In the genomic region with DNA sequence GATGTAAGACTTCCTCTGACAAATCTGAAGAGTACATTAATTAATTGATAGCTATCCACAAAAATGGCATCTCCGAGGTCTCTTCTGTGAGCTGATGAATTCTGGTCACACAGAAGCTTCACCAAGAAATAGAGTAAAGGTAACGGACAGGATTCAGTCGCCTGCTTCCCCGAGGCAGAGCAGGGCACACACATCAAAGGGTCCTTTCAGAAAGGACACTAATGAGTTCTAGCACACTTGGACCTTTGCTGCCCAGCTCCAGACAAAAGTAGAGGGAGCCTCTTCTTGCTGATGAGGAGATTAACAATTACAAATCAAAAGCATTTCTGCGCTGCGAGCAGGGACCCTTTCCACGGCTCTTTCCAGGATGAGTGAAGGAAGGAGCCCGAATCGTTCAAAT, we compare ENCODE assay signal across 11 mouse cellular contexts.
DNase-seq lines count a peak whose midpoint lies in the region; ATAC-seq and TF ChIP-seq lines count a peak whose summit lies in the region.
"Had no signal": no experiment of that assay in that cellular context is flagged by ENCODE, and none has a peak within 500 bp of the region (broad histone marks: within the 10 kb centered on the region; RNA-seq: fewer than 3 reads in every experiment).

No protein-coding gene starts in this region.

- no peaks in the 10 kb centered on the region for H3K9me3 ChIP-seq in embryonic facial prominence, embryonic 15.5 days (replicated peaks)
- H3K9me3 ChIP-seq in heart, postnatal 0 days (replicated peaks; ENCODE audit: control insufficient read depth, low read length) = no peaks in the 10 kb centered on the region
- H3K9me3 ChIP-seq in midbrain, embryonic 15.5 days = no peaks in the 10 kb centered on the region
- H3K9me3 ChIP-seq: limb, embryonic 13.5 days; neural tube, embryonic 12.5 days had no signal

- TF ChIP-seq CTCF in layer of hippocampus, adult 2 months (conservative IDR thresholded peaks at IDR 0.05) = no peak
- no peak for TF ChIP-seq CTCF in heart, postnatal 0 days (IDR thresholded peaks at IDR 0.05; ENCODE audit: low read depth)

- no peak for ATAC-seq in embryonic facial prominence, embryonic 15.5 days (ENCODE audit: insufficient number of reproducible peaks, low FRiP score, low TSS enrichment, low read depth)
- no peak; the same call in 1 of the 2 replicates for ATAC-seq in heart, postnatal 0 days (ENCODE audit: insufficient read depth, low read depth)
- ATAC-seq in midbrain, embryonic 15.5 days (replicated peaks) = no peak; the same call in 1 of the 2 replicates

- no peak for DNase-seq in layer of hippocampus, adult 2 months (ENCODE audit: low spot score in 2 of 2)
- no peak for DNase-seq in layer of hippocampus, postnatal 14 days (ENCODE audit: low spot score in 2 of 2)
- no peak for DNase-seq in heart, postnatal 0 days (ENCODE audit: low spot score)
- DNase-seq in embryo, embryonic 10.5 days (ENCODE audit: low spot score) = no peak
- DNase-seq in thymus, adult 18-20 months = no peak
- DNase-seq: adrenal gland, postnatal 14 days had no signal

- no peak for TF ChIP-seq EP300 in heart, postnatal 0 days (IDR thresholded peaks at IDR 0.05; ENCODE audit: low read depth)

- no peak overlapping the region for H3K4me2 ChIP-seq in embryonic facial prominence, embryonic 15.5 days (replicated peaks)
- H3K4me2 ChIP-seq in heart, postnatal 0 days (ENCODE audit: low read depth, low read length) = peak overlapping the region; percentile 52
- peak overlapping the region; percentile 28 for H3K4me2 ChIP-seq in midbrain, embryonic 15.5 days
- H3K4me2 ChIP-seq: limb, embryonic 13.5 days; neural tube, embryonic 12.5 days had no signal

- H3K36me3 ChIP-seq in embryonic facial prominence, embryonic 15.5 days = no peaks in the 10 kb centered on the region
- H3K36me3 ChIP-seq in heart, postnatal 0 days (replicated peaks; ENCODE audit: control insufficient read depth, insufficient read depth, low read length) = no peaks in the 10 kb centered on the region
- H3K36me3 ChIP-seq in midbrain, embryonic 15.5 days (replicated peaks) = no peaks in the 10 kb centered on the region
- H3K36me3 ChIP-seq: G1E; limb, embryonic 13.5 days; neural tube, embryonic 12.5 days had no signal

- H3K27me3 ChIP-seq in embryonic facial prominence, embryonic 15.5 days = no peaks in the 10 kb centered on the region
- H3K27me3 ChIP-seq in heart, postnatal 0 days (ENCODE audit: control insufficient read depth, insufficient read depth, low read length) = no peaks in the 10 kb centered on the region
- no peaks in the 10 kb centered on the region for H3K27me3 ChIP-seq in midbrain, embryonic 15.5 days (replicated peaks)
- H3K27me3 ChIP-seq: limb, embryonic 13.5 days; neural tube, embryonic 12.5 days had no signal

- no peaks in the 10 kb centered on the region for H3K4me1 ChIP-seq in embryonic facial prominence, embryonic 15.5 days
- peaks cover 8% of the 10 kb centered on the region for H3K4me1 ChIP-seq in heart, postnatal 0 days (ENCODE audit: control insufficient read depth, insufficient read depth)
- peaks cover 15% of the 10 kb centered on the region for H3K4me1 ChIP-seq in midbrain, embryonic 15.5 days

- 40% methylated on average over 9 of the region's 9 CpGs for WGBS in embryonic facial prominence, embryonic 15.5 days
- 52% methylated on average over 9 of the region's 9 CpGs for WGBS in heart, postnatal 0 days
- 15% methylated on average over 9 of the region's 9 CpGs for WGBS in midbrain, embryonic 15.5 days

- no peak overlapping the region for H3K9ac ChIP-seq in embryonic facial prominence, embryonic 15.5 days
- H3K9ac ChIP-seq in heart, postnatal 0 days (replicated peaks; ENCODE audit: low read depth, low read length) = no peak overlapping the region; the same call in 1 of the 2 replicates
- H3K9ac ChIP-seq in midbrain, embryonic 15.5 days = no peak overlapping the region
- H3K9ac ChIP-seq: limb, embryonic 13.5 days; neural tube, embryonic 12.5 days had no signal

- peak overlapping the region; percentile 66 for H3K27ac ChIP-seq in layer of hippocampus, adult 2 months
- 0 out of 2 replicates have a peak overlapping the region, but pooled peaks have one; percentile 30 for H3K27ac ChIP-seq in embryonic facial prominence, embryonic 15.5 days (replicated peaks)
- H3K27ac ChIP-seq in heart, postnatal 0 days (ENCODE audit: low read depth) = peak overlapping the region; percentile 84
- peak overlapping the region; percentile 34; the same call in 1 of the 2 replicates for H3K27ac ChIP-seq in midbrain, embryonic 15.5 days
- H3K27ac ChIP-seq: limb, embryonic 13.5 days; neural tube, embryonic 12.5 days had no signal

- H3K4me3 ChIP-seq in layer of hippocampus, adult 2 months = peak overlapping the region; percentile 34
- no peak overlapping the region for H3K4me3 ChIP-seq in embryonic facial prominence, embryonic 15.5 days (replicated peaks)
- H3K4me3 ChIP-seq in heart, postnatal 0 days (ENCODE audit: low read depth, low read length) = peak overlapping the region; percentile 34
- no peak overlapping the region; the same call in 1 of the 2 replicates for H3K4me3 ChIP-seq in midbrain, embryonic 15.5 days
- H3K4me3 ChIP-seq: limb, embryonic 13.5 days; neural tube, embryonic 12.5 days had no signal

Comparison
In these comparisons a context has a peak if more than half of its experiments do, and no peak if none do; other contexts are left out.
1. H3K27ac ChIP-seq: peak in every context shown above with its lines; median percentile 84 in heart, postnatal 0 days; 66 in layer of hippocampus, adult 2 months; 34 in midbrain, embryonic 15.5 days; 30 in embryonic facial prominence, embryonic 15.5 days.
2. H3K4me3 ChIP-seq: peak in layer of hippocampus, adult 2 months (single experiment) and heart, postnatal 0 days (single experiment); none in embryonic facial prominence, embryonic 15.5 days (single experiment) and midbrain, embryonic 15.5 days (single experiment).